Mouse (Mus musculus) megakaryocyte-erythroid progenitor cell, adult 5-6 weeks (primary cell): ENCODE results near the gene Gm44511. TPM values are rescaled to one million over a fixed set of nuclear protein-coding genes. Genes with fewer than 3 reads are reported as not detected.
"Not testable (repeated sequence)": the region's sequence is repeated elsewhere in the genome, so short reads cannot be mapped to it uniquely, and the experiment has no call there.

Experiments
- ATAC-seq: replicated peaks from 2 replicates; pipeline ENCODE4 v1.8.0; 2016; ENCODE audit warnings: mild to moderate bottlenecking, inconsistent platforms; ENCODE audit not compliant: severe bottlenecking, poor library complexity, low FRiP score, low TSS enrichment
- total RNA-seq, 2 experiments: library from RNA; stranded (forward) in 1 of 2; stranded (reverse) in 1 of 2; fragments of 200-1000, 215-1000 nt in 1 of 2; fragments of >200 nt in 1 of 2; fragmentation: Nextera tagmentation in 1 of 2; gene quantifications; 2 replicates each; pipeline ENCODE4 v1.2.3; 2014 to 2017

The Gm44511 gene
- total RNA-seq, 2 experiments from 2014 or later, result not detected

DNA sequence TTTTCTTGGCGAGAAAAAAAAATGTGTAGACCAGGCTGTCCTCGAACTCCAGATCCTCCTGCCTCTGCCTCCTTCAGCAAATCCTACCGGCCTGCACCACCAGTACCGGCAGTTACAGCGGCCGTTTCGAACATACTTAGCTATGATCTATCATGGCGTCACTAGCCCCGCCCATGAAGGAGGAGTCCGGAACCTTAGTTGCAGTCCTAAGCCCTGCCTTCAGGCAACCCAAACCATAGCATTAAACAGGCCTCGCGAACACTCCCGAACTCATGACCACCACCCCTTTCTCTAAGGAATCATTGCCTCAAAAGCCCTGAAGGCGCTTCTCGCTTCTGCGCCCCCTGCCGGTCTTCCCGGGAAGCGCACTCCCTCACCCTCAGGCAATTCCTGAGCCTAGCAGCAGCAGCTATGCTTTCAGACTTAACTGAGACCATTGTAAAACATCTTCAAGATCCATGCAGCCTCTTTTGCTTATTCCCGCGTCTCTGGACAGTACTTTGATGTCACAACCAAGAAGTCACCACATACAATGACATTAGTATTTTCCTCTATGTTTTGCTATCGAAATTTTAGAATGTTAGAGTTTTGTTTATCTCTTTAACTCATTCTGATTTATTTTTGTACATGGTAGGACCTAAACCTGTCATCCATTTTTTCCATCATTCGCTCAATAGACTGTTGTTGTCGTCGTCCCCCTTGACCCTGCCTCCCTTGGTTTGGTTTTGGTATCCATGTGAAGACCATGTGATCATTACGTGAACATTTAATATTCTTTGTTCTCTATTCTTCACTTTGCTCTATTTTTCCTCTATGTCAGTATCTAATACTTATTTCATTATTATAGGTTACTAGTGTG lies 22.9 kb downstream of the Gm44511 start:
- peak; percentile 80 for ATAC-seq

DNA sequence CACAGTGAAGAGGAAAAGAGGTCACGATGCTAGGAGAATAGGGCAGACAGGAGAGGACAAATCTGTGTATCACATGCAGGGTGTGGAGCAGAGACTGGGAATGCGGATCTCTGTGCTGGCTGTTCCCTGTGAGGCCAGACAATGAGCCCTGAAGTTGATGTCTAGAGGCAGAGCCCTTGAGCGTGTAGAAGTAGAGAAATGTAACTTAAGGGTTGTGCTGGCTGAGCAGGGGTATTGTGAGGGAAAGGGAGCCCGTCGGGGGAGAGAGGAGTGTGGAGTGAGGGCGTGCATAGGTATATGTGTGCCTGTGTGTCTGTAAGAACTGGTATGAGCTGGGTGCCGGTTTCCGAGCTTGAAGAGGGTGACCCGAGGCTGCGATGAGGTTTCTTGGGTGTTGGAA lies 23.6 kb downstream of the Gm44511 start:
- ATAC-seq, result peak; percentile 18

DNA sequence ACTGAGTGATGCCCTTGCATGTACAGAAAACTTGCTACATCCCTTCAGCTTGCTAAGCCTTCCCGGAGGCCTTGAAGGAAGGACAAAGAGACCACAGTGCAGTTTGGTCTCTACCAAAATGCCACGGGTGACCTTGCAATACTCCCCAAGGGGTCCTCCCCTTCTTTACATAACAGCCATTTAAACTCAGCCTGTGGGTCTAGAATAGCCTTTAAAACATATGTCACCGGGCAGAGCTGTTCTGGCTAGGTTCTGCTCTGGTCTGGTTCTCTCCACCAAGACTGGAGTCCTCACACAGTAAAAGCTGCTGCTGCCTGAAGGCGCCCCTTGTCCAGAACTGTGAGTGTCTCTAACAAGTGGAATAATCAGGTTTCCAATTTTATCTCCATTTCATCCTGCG lies 25.4 kb downstream of the Gm44511 start:
- not testable (repeated sequence) for ATAC-seq

DNA sequence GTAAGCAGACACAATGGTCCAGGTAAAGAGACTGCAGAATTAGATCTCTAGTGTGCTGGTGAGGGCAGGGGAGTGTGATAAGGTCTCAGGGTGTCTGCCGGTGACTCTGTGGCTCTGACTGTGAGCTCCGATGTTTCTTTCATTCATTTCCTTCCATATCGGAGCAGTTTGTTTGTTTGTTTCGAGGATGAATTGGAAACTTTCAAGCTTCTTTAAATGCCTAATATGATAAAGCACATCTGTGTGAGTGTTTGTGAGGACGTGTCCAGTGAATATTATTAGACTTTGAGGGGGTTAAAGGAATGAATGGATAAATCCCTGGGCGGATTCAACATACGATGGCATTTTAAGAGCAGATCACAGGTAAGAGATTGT lies 26.2 kb downstream of the Gm44511 start:
- no peak for ATAC-seq

- peak; percentile 59 for ATAC-seq
Measured at GRCm38 (mm10) chr6:128799144-128799895, 26.8 kb downstream of the Gm44511 start.

- ATAC-seq, result peak; percentile 4
Measured at GRCm38 (mm10) chr6:128798772-128799143, 27.4 kb downstream of the Gm44511 start.

GRCm38 (mm10) chr6:128797936-128798771 lies 28.0 kb downstream of the Gm44511 start:
- ATAC-seq, result peak; percentile 13

DNA sequence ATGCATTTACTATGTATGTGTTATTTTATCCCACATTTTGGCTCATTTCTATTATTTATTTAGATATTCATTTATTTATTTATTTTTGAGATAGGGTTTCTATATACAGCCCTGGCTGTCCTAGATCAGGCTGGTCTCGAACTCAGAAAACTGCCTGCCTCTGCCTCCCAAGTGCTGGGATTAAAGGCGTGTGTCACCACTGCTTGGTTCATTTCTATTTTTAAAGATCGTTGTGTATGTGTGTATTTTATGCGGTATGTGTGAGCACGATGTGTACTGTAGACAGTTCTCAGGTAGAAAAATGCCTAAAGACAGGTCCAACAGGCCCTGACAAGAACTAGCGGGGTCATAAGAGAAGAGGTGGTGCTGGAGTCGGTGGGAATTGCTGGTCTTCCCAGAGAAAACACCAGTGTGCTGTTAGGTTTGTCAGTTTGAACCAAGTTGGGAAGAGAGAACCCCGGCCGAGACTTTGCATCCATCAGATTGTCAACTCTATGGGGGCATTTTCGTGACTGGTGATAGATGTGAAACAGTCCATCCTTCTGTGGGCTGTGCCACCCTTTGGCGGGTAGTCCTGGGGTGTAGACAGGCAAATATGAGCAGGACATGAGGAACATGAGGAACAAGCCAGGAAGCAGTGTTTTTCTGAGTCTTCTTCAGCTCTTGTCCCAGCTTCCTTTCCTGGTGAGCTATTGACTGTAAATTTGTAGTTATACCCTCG lies 28.8 kb downstream of the Gm44511 start:
- ATAC-seq, result no peak

- no peak for ATAC-seq
Measured at GRCm38 (mm10) chr6:128796321-128796955, 29.7 kb downstream of the Gm44511 start.

- 0 out of 2 replicates have a peak, but pooled peaks have one; percentile 18 for ATAC-seq
Measured at GRCm38 (mm10) chr6:128793734-128794133, 32.4 kb downstream of the Gm44511 start.

GRCm38 (mm10) chr6:128790491-128790994 lies 35.6 kb downstream of the Gm44511 start:
- not testable (repeated sequence) for ATAC-seq

DNA sequence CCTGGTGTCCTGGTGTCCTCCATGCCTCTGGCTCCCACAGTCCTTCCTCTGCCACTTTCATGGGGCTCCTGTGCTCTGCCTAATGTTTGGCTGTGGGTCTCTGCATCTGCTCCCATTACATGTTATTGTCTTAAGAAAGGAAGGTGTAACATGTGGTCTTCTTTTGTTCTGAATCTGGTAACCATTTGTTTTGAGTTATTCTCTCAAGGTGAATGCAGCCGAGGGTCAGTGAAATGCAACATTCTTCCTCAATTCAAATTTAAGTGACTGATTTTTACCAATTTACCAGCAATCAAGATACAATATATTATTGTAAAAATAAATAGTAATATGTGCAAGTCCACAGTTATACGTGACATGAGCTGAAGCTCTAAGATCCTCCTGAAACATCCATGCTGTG lies 37.0 kb downstream of the Gm44511 start, which contains the start of gene Klrb1c:
Gene Klrb1c, minus strand, starts transcription at position 101 of the 400 bp plus-strand sequence.
- ATAC-seq, result no peak

- no peak for ATAC-seq
Measured at GRCm38 (mm10) chr6:128788517-128788916, 37.6 kb downstream of the Gm44511 start.

DNA sequence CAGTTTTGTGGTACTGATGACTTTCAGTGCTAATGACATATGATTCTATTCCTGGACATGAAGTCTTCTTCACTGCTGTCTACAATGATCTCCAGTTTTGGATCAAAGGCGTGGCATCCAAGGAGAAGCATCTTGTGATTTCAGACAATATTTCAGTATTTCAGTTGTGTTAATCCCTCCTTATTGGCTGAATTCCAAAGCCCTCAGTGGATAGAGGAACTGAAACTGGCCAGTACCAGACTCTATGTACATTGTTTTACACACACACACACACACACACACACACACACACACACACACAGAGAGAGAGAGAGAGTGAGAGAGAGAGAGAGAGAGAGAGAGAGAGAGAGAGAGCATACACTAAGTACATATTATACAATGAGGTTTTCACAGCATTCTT lies 39.7 kb downstream of the Gm44511 start:
- ATAC-seq, result not testable (repeated sequence)

DNA sequence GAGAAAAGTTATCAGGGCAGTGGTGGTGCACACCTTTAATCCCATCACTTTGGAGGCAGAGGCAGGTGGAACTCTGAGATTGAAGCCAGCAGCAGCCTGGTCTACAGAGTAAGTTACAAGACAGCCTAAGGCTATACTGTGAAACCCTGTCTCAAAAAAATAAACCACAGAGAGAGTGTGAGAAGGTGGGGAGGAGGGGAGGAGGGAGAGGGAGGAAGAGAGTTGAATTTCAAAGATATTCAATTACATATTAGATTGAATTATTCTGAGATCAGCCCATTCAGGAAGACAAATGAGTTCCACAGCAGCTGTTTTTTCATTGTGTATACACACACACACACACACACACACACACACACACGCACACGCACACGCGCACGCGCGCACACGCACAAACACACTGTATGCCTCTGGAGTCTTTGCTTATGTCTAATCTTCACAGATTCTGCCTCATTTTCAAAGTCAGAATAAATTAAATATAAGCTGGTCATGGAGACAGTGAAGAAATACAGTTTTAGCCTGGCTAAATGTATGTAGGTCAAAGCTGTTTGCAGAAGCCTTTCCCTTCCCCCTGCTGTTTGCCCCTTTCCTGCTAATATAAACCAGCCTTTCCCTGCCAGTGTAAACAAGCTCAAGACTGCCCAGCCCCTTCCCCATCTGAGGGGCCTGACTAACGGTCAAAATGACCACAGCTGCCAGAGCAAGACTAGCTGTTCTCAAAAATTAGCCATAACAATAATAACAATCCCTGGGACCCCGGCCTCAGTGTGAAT lies 56.4 kb downstream of the Gm44511 start:
- no peak for ATAC-seq

DNA sequence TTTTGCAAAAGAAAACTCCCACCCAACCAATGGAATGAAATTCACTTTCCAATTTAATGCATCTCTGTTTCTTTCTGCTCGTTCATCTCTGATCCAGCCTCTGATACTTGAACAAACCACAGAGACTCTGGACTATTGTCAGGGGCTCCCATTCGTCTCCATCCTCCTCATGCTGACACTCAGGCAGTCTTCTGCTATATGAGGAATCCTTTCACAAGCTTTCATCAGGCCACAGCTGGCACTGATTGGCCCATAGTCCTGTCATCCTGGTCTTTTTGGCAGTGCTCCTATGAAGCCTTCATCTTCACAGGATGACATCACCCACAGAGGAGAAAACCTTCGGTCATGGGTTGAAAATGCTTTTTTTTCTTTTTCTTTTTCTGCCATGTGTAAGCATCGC lies 58.1 kb downstream of the Gm44511 start:
- ATAC-seq, result no peak

DNA sequence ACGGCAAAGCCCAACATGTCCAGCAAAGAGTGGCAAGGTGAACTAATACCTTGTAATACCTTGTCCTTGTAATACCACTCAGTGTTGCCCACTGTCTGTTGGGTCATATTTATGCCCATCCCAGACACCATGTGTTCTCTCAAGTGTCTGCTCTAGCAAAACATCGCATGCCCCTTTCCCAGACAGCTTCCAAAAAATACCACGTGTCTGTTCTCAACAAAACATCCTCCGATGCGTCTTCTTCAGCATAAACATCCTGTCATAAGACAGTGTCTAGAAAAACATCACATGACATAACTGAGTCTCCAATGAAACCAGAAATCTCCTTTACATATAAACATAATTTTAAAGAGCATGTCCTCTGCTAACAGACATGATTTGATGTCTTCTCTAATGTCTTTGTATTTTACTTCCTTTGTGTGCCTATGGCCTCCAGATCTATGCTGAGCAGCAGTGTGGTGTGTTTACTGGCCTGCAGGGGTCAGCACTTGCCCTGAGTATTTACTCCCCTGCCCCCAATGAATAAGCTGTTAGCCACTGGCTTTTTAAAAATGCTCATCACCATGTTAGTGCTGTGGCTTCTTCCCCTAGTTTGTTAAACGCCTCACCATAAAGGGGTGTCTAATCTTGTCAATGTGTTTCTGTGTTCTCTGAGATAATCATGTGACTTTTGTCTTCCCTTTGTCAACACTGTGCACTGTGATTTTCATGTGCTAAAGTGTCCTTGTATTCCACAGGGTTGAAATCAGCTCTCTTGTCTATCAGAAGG lies 59.4 kb downstream of the Gm44511 start:
- peak; percentile 81 for ATAC-seq
